Mouse (Mus musculus): ENCODE measurements at regions not wholly inside any gene's neighbourhood (a gene's known extent, or its start where the extent isn't known, plus 50 kb on each side); places are given as distances from the start of the nearest gene placed in this dataset.

- no peaks in the 10 kb centered on the region for H3K36me3 ChIP-seq (ENCODE audit: control insufficient read depth, insufficient read depth)
These were observed 87.0 kb downstream of the Cog6 start for GRCm38 (mm10) chr3:52929827-52930605.

GRCm38 (mm10) chr3:52927361-52927841 lies 89.6 kb downstream of the Cog6 start:
- WGBS = 72% methylated on average over 12 of the region's 12 CpGs
- no peak overlapping the region for H3K4me2 ChIP-seq (replicated peaks; ENCODE audit: low read depth)
- no peaks in the 10 kb centered on the region for H3K4me1 ChIP-seq (replicated peaks; ENCODE audit: control insufficient read depth, insufficient read depth, low read length)
- no peak overlapping the region for H3K27ac ChIP-seq (ENCODE audit: low read depth, low read length)
- no peaks in the 10 kb centered on the region for H3K36me3 ChIP-seq (ENCODE audit: control insufficient read depth, insufficient read depth)
- no peak overlapping the region for H3K9ac ChIP-seq (ENCODE audit: low read depth, low read length)
- H3K9me3 ChIP-seq (ENCODE audit: control insufficient read depth) = no peaks in the 10 kb centered on the region
- no peak overlapping the region for H3K4me3 ChIP-seq (ENCODE audit: low read depth, low read length)
- H3K27me3 ChIP-seq (replicated peaks; ENCODE audit: control insufficient read depth, insufficient read depth, low read length) = no peaks in the 10 kb centered on the region
- ATAC-seq = no peak
- TF ChIP-seq CTCF (IDR thresholded peaks at IDR 0.05; ENCODE audit: low read depth) = no peak

More at GRCm38 (mm10) chr3:52929827-52930605, 87.0 kb downstream of the Cog6 start:
- H3K27ac ChIP-seq (ENCODE audit: low read depth, low read length) = no peak overlapping the region
- ATAC-seq = no peak
- H3K4me3 ChIP-seq (ENCODE audit: low read depth, low read length) = no peak overlapping the region
- H3K27me3 ChIP-seq (replicated peaks; ENCODE audit: control insufficient read depth, insufficient read depth, low read length) = no peaks in the 10 kb centered on the region
- H3K9me3 ChIP-seq (ENCODE audit: control insufficient read depth) = no peaks in the 10 kb centered on the region
- no peaks in the 10 kb centered on the region for H3K4me1 ChIP-seq (replicated peaks; ENCODE audit: control insufficient read depth, insufficient read depth, low read length)
- WGBS = 78% methylated on average over 13 of the region's 13 CpGs
- no peak overlapping the region for H3K9ac ChIP-seq (ENCODE audit: low read depth, low read length)
- H3K4me2 ChIP-seq (replicated peaks; ENCODE audit: low read depth) = no peak overlapping the region
- no peak for TF ChIP-seq CTCF (IDR thresholded peaks at IDR 0.05; ENCODE audit: low read depth)

- no peak overlapping the region for H3K4me3 ChIP-seq (ENCODE audit: low read depth, low read length)
- no peaks in the 10 kb centered on the region for H3K27me3 ChIP-seq (replicated peaks; ENCODE audit: control insufficient read depth, insufficient read depth, low read length)
- H3K9ac ChIP-seq (ENCODE audit: low read depth, low read length) = no peak overlapping the region
- no peaks in the 10 kb centered on the region for H3K36me3 ChIP-seq (ENCODE audit: control insufficient read depth, insufficient read depth)
- H3K9me3 ChIP-seq (ENCODE audit: control insufficient read depth) = no peaks in the 10 kb centered on the region
- WGBS = 81% methylated on average over 3 of the region's 3 CpGs
- H3K4me1 ChIP-seq (replicated peaks; ENCODE audit: control insufficient read depth, insufficient read depth, low read length) = no peaks in the 10 kb centered on the region
- no peak overlapping the region for H3K4me2 ChIP-seq (replicated peaks; ENCODE audit: low read depth)
- no peak for TF ChIP-seq CTCF (IDR thresholded peaks at IDR 0.05; ENCODE audit: low read depth)
- ATAC-seq = no peak
- no peak overlapping the region for H3K27ac ChIP-seq (ENCODE audit: low read depth, low read length)
These were observed 90.5 kb downstream of the Cog6 start for GRCm38 (mm10) chr3:52926549-52926948.

GRCm38 (mm10) chr3:52925223-52925622 lies 91.8 kb downstream of the Cog6 start:
- Histone ChIP-seq H3K9me3 (ENCODE audit: control insufficient read depth) (no peaks in the 10 kb centered on the region), H3K9ac (ENCODE audit: low read depth, low read length) (no peak overlapping the region), H3K4me3 (ENCODE audit: low read depth, low read length) (no peak overlapping the region), H3K27ac (ENCODE audit: low read depth, low read length) (no peak overlapping the region), H3K27me3 (replicated peaks; ENCODE audit: control insufficient read depth, insufficient read depth, low read length) (no peaks in the 10 kb centered on the region), H3K4me2 (replicated peaks; ENCODE audit: low read depth) (no peak overlapping the region), H3K4me1 (replicated peaks; ENCODE audit: control insufficient read depth, insufficient read depth, low read length) (no peaks in the 10 kb centered on the region), H3K36me3 (ENCODE audit: control insufficient read depth, insufficient read depth) (no peaks in the 10 kb centered on the region)
- ATAC-seq = no peak
- TF ChIP-seq CTCF (IDR thresholded peaks at IDR 0.05; ENCODE audit: low read depth) = peak; percentile 64
- 70% methylated on average over 3 of the region's 3 CpGs for WGBS

- Histone ChIP-seq H3K27ac (ENCODE audit: low read depth, low read length) (no peak overlapping the region), H3K4me3 (ENCODE audit: low read depth, low read length) (no peak overlapping the region), H3K9ac (ENCODE audit: low read depth, low read length) (no peak overlapping the region), H3K36me3 (ENCODE audit: control insufficient read depth, insufficient read depth) (no peaks in the 10 kb centered on the region), H3K9me3 (ENCODE audit: control insufficient read depth) (no peaks in the 10 kb centered on the region), H3K4me2 (replicated peaks; ENCODE audit: low read depth) (no peak overlapping the region), H3K4me1 (replicated peaks; ENCODE audit: control insufficient read depth, insufficient read depth, low read length) (no peaks in the 10 kb centered on the region), H3K27me3 (replicated peaks; ENCODE audit: control insufficient read depth, insufficient read depth, low read length) (no peaks in the 10 kb centered on the region)
- no peak for ATAC-seq
- 84% methylated on average over 2 of the region's 2 CpGs for WGBS
- TF ChIP-seq CTCF (IDR thresholded peaks at IDR 0.05; ENCODE audit: low read depth) = no peak
These were observed 92.4 kb downstream of the Cog6 start for GRCm38 (mm10) chr3:52924631-52925030.

GRCm38 (mm10) chr3:52923824-52924559 lies 93.0 kb downstream of the Cog6 start:
- Histone ChIP-seq H3K9ac (ENCODE audit: low read depth, low read length) (no peak overlapping the region), H3K27ac (ENCODE audit: low read depth, low read length) (no peak overlapping the region), H3K9me3 (ENCODE audit: control insufficient read depth) (no peaks in the 10 kb centered on the region), H3K36me3 (ENCODE audit: control insufficient read depth, insufficient read depth) (no peaks in the 10 kb centered on the region), H3K4me2 (replicated peaks; ENCODE audit: low read depth) (no peak overlapping the region), H3K4me3 (ENCODE audit: low read depth, low read length) (no peak overlapping the region), H3K27me3 (replicated peaks; ENCODE audit: control insufficient read depth, insufficient read depth, low read length) (no peaks in the 10 kb centered on the region), H3K4me1 (replicated peaks; ENCODE audit: control insufficient read depth, insufficient read depth, low read length) (no peaks in the 10 kb centered on the region)
- ATAC-seq = no peak
- WGBS = 92% methylated on average over 4 of the region's 4 CpGs
- no peak for TF ChIP-seq CTCF (IDR thresholded peaks at IDR 0.05; ENCODE audit: low read depth)
